Mouse (Mus musculus) cortical plate, adult 2 months (tissue): ENCODE measurements around the gene Dand5.

Experiments used
- CTCF ChIP-seq: fragments of 200-500 bp; IDR thresholded peaks from 2 replicates; pipeline ENCODE4 v1.5.1; 2011; ENCODE audit warnings: mild to moderate bottlenecking, control low read depth, low read length; ENCODE audit not compliant: insufficient read depth; ENCODE audit errors: extremely low read depth
- POLR2A ChIP-seq: fragments of 200-500 bp; IDR thresholded peaks from 2 replicates; pipeline ENCODE4 v1.6.1; 2011; ENCODE audit warnings: mild to moderate bottlenecking, low read length, control low read depth; ENCODE audit not compliant: insufficient read depth; ENCODE audit errors: extremely low read depth

DNA sequence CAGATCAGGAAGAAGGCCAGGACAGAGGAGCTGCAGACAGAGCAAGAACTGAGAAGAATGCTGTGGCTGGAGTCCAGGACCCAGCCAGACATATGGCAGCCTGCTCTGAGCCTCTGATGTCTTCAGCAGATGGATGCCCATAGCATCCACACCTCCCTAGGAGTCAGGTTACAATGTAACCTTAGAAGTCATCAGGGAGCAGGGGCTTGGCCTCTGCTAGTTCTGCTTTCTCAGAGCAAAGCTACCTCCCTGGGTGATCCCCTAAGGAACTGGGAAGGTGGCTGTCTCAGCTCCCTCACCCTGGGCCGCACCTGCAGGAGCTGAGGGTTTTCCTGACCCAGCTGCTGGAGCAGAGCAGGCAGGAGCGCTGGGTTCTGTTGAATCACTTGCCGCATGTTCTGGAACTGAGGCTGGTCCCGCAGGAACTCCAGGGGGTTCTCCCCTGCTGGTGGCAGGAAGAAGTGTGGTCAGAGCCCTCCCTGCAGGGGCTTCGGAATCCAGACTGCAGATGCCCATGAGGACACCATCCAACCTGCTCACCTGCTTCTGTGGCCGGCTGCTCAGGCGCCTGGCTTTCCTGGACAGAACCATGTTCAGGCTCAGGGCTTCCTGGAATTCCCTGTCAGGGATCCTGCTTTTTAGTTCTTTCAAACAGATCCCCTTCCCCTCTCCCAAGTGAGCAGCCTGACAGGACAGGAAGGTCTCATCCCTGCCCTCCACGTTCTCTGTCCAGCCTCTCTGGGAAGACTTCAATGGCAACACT, 14.7 kb upstream of the Dand5 start:
- TF ChIP-seq POLR2A (no peak), CTCF (no peak)
